Mouse (Mus musculus) liver, adult 2 months (tissue): Measurements from ENCODE around the gene Stx2. TPM values are rescaled to one million over a fixed set of nuclear protein-coding genes. Genes with fewer than 3 reads are reported as not detected.
"Not testable (repeated sequence)": the region's sequence is repeated elsewhere in the genome, so short reads cannot be mapped to it uniquely, and the experiment has no call there.

ENCODE experiments used
- DNase-seq: peaks from one replicate; pipeline ENCODE4 v3.0.0-alpha.2; 2011; ENCODE audit warnings: low read depth, low spot score; ENCODE audit errors: extremely low read depth
- H3K27ac ChIP-seq: fragments of 200-500 bp; replicated peaks from 2 replicates; pipeline ENCODE4 v1.5.1; 2012; ENCODE audit warnings: low read depth, mild to moderate bottlenecking, control low read depth, inconsistent platforms, low read length; ENCODE audit not compliant: insufficient read depth
- H3K27me3 ChIP-seq: fragments of 200-500 bp; 2 replicates; pipeline ENCODE4 v1.6.1; 2012; ENCODE audit warnings: mild to moderate bottlenecking, moderate library complexity, low read length, inconsistent platforms; ENCODE audit not compliant: control insufficient read depth, insufficient read depth
- H3K36me3 ChIP-seq: fragments of 200-500 bp; 2 replicates; pipeline ENCODE4 v1.6.1; 2012; ENCODE audit warnings: low read length, inconsistent platforms; ENCODE audit not compliant: control insufficient read depth, insufficient read depth
- H3K4me1 ChIP-seq: fragments of 200-500 bp; 2 replicates; pipeline ENCODE4 v1.6.1; 2011; ENCODE audit warnings: low read length; ENCODE audit not compliant: control insufficient read depth, insufficient read depth
- H3K4me3 ChIP-seq: fragments of 200-500 bp; 2 replicates; pipeline ENCODE4 v1.5.1; 2011; ENCODE audit warnings: low read depth, mild to moderate bottlenecking, control low read depth, low read length, moderate library complexity; ENCODE audit not compliant: insufficient read depth
- H3K79me2 ChIP-seq: fragments of 200-500 bp; 2 replicates; pipeline ENCODE4 v1.6.1; 2012; ENCODE audit warnings: inconsistent platforms, mild to moderate bottlenecking, low read length, moderate library complexity; ENCODE audit not compliant: control insufficient read depth, insufficient read depth
- H3K9ac ChIP-seq: fragments of 200-500 bp; 2 replicates; pipeline ENCODE4 v1.6.1; 2012; ENCODE audit warnings: low read depth, mild to moderate bottlenecking, control low read depth, inconsistent platforms, low read length
- CTCF ChIP-seq: fragments of 200-500 bp; IDR thresholded peaks from 2 replicates; pipeline ENCODE4 v1.5.1; 2011; ENCODE audit warnings: low read depth, low read length, control low read depth
- POLR2A ChIP-seq: fragments of 200-500 bp; IDR thresholded peaks from 2 replicates; pipeline ENCODE4 v1.6.1; 2011; ENCODE audit warnings: low read length, control low read depth; ENCODE audit not compliant: insufficient read depth; ENCODE audit errors: extremely low read depth
- WGBS: fragments of 180-500 bp; shearing (Covaris S2); methylation state at CpG from one replicate; pipeline ENCODE4 v1.1.7; 2018; 5-methylcytosine and 5-hydroxymethylcytosine counted together
- polyA plus RNA-seq: library from polyadenylated mRNA; depleted of rRNA; stranded (reverse); fragments of >200 nt; gene quantifications from 2 replicates; pipeline ENCODE4 v1.2.3, GENCODE M21; 2012
- total RNA-seq: library from RNA; depleted of rRNA; stranded (reverse); fragments of >200 nt; gene quantifications from 2 replicates; pipeline ENCODE4 v1.2.3, GENCODE M21; 2014

The Stx2 gene
- total and polyA plus RNA-seq, 2 experiments, result 9.7 to 12.2 TPM

GRCm38 (mm10) chr5:128980857-128981256 is 27.5 kb downstream of the Stx2 start:
- TF ChIP-seq POLR2A (no peak), CTCF (no peak)
- no peaks in the 10 kb centered on the region for H3K27me3 ChIP-seq
- H3K27ac ChIP-seq, result no peak overlapping the region
- 71% methylated on average over 7 of the region's 7 CpGs for WGBS
- DNase-seq, result no peak
- H3K36me3 ChIP-seq, result peaks cover 5% of the 10 kb centered on the region; the same call in 1 of the 2 replicates
- H3K79me2 ChIP-seq, result no peaks in the 10 kb centered on the region
- no peak overlapping the region for H3K4me3 ChIP-seq
- H3K4me1 ChIP-seq, result peaks cover 1% of the 10 kb centered on the region; the same call in 1 of the 2 replicates
- no peak overlapping the region for H3K9ac ChIP-seq

- 97% methylated on average over 7 of the region's 7 CpGs for WGBS
- peak; percentile 12; the same call in 1 of the 2 replicates for TF ChIP-seq CTCF
- TF ChIP-seq POLR2A, result no peak
- no peak for DNase-seq
- Histone ChIP-seq H3K79me2 (no peaks in the 10 kb centered on the region), H3K27ac (no peak overlapping the region), H3K9ac (no peak overlapping the region), H3K36me3 (no peaks in the 10 kb centered on the region), H3K27me3 (no peaks in the 10 kb centered on the region), H3K4me1 (peaks cover 1% of the 10 kb centered on the region; the same call in 1 of the 2 replicates), H3K4me3 (no peak overlapping the region)
Measured at GRCm38 (mm10) chr5:128978957-128979356, 29.4 kb downstream of the Stx2 start.

- WGBS, result 74% methylated on average over 1 of the region's 1 CpGs
- H3K4me3 ChIP-seq, DNase-seq, H3K36me3 ChIP-seq, H3K27ac ChIP-seq, H3K27me3 ChIP-seq, H3K9ac ChIP-seq, H3K79me2 ChIP-seq, H3K4me1 ChIP-seq: not testable (repeated sequence)
Measured at GRCm38 (mm10) chr5:128977466-128977865, 30.9 kb downstream of the Stx2 start.

GRCm38 (mm10) chr5:128976266-128976665 is 32.1 kb downstream of the Stx2 start:
- H3K9ac ChIP-seq, result no peak overlapping the region
- H3K4me3 ChIP-seq, result no peak overlapping the region
- 45% methylated on average over 4 of the region's 4 CpGs for WGBS
- no peak for DNase-seq
- H3K4me1 ChIP-seq, result no peaks in the 10 kb centered on the region
- H3K79me2 ChIP-seq, result no peaks in the 10 kb centered on the region
- no peak for TF ChIP-seq POLR2A
- peak; percentile 57 for TF ChIP-seq CTCF
- no peaks in the 10 kb centered on the region for H3K36me3 ChIP-seq
- H3K27me3 ChIP-seq, result no peaks in the 10 kb centered on the region
- no peak overlapping the region for H3K27ac ChIP-seq

DNA sequence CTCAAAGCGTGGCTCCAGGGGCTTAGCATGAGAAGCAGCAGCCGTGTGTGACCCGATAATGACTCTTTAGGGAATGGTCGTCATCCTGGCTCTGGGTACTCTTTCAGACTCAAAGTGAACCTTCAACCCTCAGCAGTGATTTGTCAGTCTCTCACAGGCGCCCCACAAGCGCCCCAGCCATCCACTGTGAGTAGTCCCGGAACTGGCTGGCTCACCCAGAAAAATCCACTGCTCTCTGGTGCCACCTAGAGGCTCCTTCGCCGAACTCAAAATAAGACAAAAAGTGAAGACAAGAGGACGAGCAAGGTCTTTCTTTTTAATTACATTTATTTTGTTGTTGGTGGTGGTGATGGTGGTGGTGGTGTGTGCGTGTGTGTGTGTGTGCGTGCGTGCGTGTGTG is 37.1 kb downstream of the Stx2 start:
- TF ChIP-seq CTCF (peak; percentile 68), POLR2A (no peak)
- DNase-seq, result peak; percentile 18

DNA sequence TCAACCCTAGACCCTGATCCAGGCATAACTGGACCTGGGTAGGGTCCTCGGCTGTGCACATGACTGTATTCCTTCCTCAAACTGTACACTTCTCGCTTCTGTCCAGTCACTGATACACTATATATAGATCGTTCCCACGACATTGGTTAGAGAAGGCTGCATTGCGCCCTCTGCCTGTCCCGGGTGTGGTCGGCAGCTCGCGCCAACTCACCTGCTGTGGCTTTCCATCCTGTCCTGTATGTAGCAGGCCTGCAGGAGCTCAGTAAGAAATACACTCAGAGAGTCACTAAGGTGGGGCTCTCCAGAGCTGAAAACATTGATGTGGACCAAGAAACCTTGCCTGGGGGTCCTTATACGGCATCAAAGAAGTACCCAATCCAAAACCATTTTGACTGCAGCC is 37.5 kb downstream of the Stx2 start:
- no peaks in the 10 kb centered on the region for H3K4me1 ChIP-seq
- H3K4me3 ChIP-seq, result no peak overlapping the region
- no peak overlapping the region for H3K27ac ChIP-seq
- no peaks in the 10 kb centered on the region for H3K36me3 ChIP-seq
- no peak overlapping the region for H3K9ac ChIP-seq
- TF ChIP-seq CTCF, result no peak
- no peak for TF ChIP-seq POLR2A
- no peaks in the 10 kb centered on the region for H3K27me3 ChIP-seq
- H3K79me2 ChIP-seq, result no peaks in the 10 kb centered on the region
- no peak for DNase-seq
- WGBS, result 66% methylated on average over 10 of the region's 10 CpGs

More for the DNA sequence above, 37.1 kb downstream of the Stx2 start:
- H3K4me3 ChIP-seq, result no peak overlapping the region
- WGBS, result 17% methylated on average over 14 of the region's 14 CpGs
- no peaks in the 10 kb centered on the region for H3K36me3 ChIP-seq
- H3K27me3 ChIP-seq, result no peaks in the 10 kb centered on the region
- H3K9ac ChIP-seq, result no peak overlapping the region
- H3K27ac ChIP-seq, result no peak overlapping the region
- no peaks in the 10 kb centered on the region for H3K4me1 ChIP-seq
- no peaks in the 10 kb centered on the region for H3K79me2 ChIP-seq
